Mouse (Mus musculus): ENCODE data around the gene Zc3h14. TPM values are rescaled to one million over a fixed set of nuclear protein-coding genes. Genes with fewer than 3 reads are reported as not detected.
A peak's percentile ranks its signal among the peaks of the same experiment; 100 is the strongest.

Zc3h14 gene
- polyA plus RNA-seq, 1 experiment from 2014 or later, result 141 TPM

GRCm38 (mm10) chr12:98747380-98747753, 603 bp downstream of the Zc3h14 start:
- no peaks in the 10 kb centered on the region for H3K9me3 ChIP-seq (replicated peaks)
- H3K4me3 ChIP-seq, result peak overlapping the region; percentile 92
- peaks cover 20% of the 10 kb centered on the region for H3K36me3 ChIP-seq
- peaks cover 10% of the 10 kb centered on the region for H3K4me1 ChIP-seq
- peak; percentile 47 for DNase-seq (ENCODE audit: low spot score)
- 3% methylated on average over 14 of the region's 14 CpGs for WGBS
- H3K27ac ChIP-seq, result peak overlapping the region; percentile 97
- H3K27me3 ChIP-seq (ENCODE audit: low read depth, poor library complexity, severe bottlenecking), result no peaks in the 10 kb centered on the region

GRCm38 (mm10) chr12:98757636-98758035, 10.9 kb downstream of the Zc3h14 start:
- Histone ChIP-seq H3K27ac (no peak overlapping the region), H3K4me3 (no peak overlapping the region), H3K27me3 (ENCODE audit: low read depth, poor library complexity, severe bottlenecking) (no peaks in the 10 kb centered on the region), H3K9me3 (replicated peaks) (no peaks in the 10 kb centered on the region), H3K4me1 (no peaks in the 10 kb centered on the region), H3K36me3 (peaks cover 97% of the 10 kb centered on the region)
- WGBS, result 93% methylated on average over 6 of the region's 6 CpGs
- no peak for DNase-seq (ENCODE audit: low spot score)

GRCm38 (mm10) chr12:98759700-98760099, 12.9 kb downstream of the Zc3h14 start:
- Histone ChIP-seq H3K36me3 (peaks cover 96% of the 10 kb centered on the region), H3K4me1 (no peaks in the 10 kb centered on the region), H3K4me3 (no peak overlapping the region), H3K27ac (no peak overlapping the region), H3K27me3 (ENCODE audit: low read depth, poor library complexity, severe bottlenecking) (no peaks in the 10 kb centered on the region), H3K9me3 (replicated peaks) (no peaks in the 10 kb centered on the region)
- 93% methylated on average over 6 of the region's 6 CpGs for WGBS
- DNase-seq (ENCODE audit: low spot score), result no peak

- Histone ChIP-seq H3K36me3 (peaks cover 97% of the 10 kb centered on the region), H3K4me1 (no peaks in the 10 kb centered on the region), H3K9me3 (replicated peaks) (no peaks in the 10 kb centered on the region), H3K4me3 (no peak overlapping the region), H3K27ac (no peak overlapping the region), H3K27me3 (ENCODE audit: low read depth, poor library complexity, severe bottlenecking) (no peaks in the 10 kb centered on the region)
- 93% methylated on average over 2 of the region's 2 CpGs for WGBS
- DNase-seq (ENCODE audit: low spot score), result no peak
These were observed 19.5 kb downstream of the Zc3h14 start for GRCm38 (mm10) chr12:98766241-98766640.

- no peak overlapping the region for H3K4me3 ChIP-seq
- H3K36me3 ChIP-seq, result peaks cover 95% of the 10 kb centered on the region
- no peaks in the 10 kb centered on the region for H3K4me1 ChIP-seq
- H3K27me3 ChIP-seq (ENCODE audit: low read depth, poor library complexity, severe bottlenecking), result no peaks in the 10 kb centered on the region
- H3K9me3 ChIP-seq (replicated peaks), result no peaks in the 10 kb centered on the region
- no peak for DNase-seq (ENCODE audit: low spot score)
- H3K27ac ChIP-seq, result no peak overlapping the region
- 88% methylated on average over 3 of the region's 3 CpGs for WGBS
These were observed 30.7 kb downstream of the Zc3h14 start for GRCm38 (mm10) chr12:98777509-98777908.

GRCm38 (mm10) chr12:98779148-98779547, 32.4 kb downstream of the Zc3h14 start:
- H3K9me3 ChIP-seq (replicated peaks), result no peaks in the 10 kb centered on the region
- H3K27ac ChIP-seq, result no peak overlapping the region
- DNase-seq (ENCODE audit: low spot score), result no peak
- no peaks in the 10 kb centered on the region for H3K4me1 ChIP-seq
- H3K27me3 ChIP-seq (ENCODE audit: low read depth, poor library complexity, severe bottlenecking), result no peaks in the 10 kb centered on the region
- H3K4me3 ChIP-seq, result no peak overlapping the region
- WGBS, result 86% methylated on average over 4 of the region's 4 CpGs
- peaks cover 96% of the 10 kb centered on the region for H3K36me3 ChIP-seq

- H3K36me3 ChIP-seq, result peaks cover 93% of the 10 kb centered on the region
- DNase-seq (ENCODE audit: low spot score), result no peak
- H3K27me3 ChIP-seq (ENCODE audit: low read depth, poor library complexity, severe bottlenecking), result no peaks in the 10 kb centered on the region
- H3K4me3 ChIP-seq, result no peak overlapping the region
- WGBS, result 91% methylated on average over 1 of the region's 1 CpGs
- H3K9me3 ChIP-seq (replicated peaks), result no peaks in the 10 kb centered on the region
- H3K27ac ChIP-seq, result no peak overlapping the region
- no peaks in the 10 kb centered on the region for H3K4me1 ChIP-seq
These were observed 37.5 kb downstream of the Zc3h14 start for GRCm38 (mm10) chr12:98784251-98784650.

- no peak for DNase-seq (ENCODE audit: low spot score)
These were observed 49.1 kb downstream of the Zc3h14 start for GRCm38 (mm10) chr12:98795731-98796318.

GRCm38 (mm10) chr12:98800334-98800733, 53.6 kb downstream of the Zc3h14 start:
- no peaks in the 10 kb centered on the region for H3K27me3 ChIP-seq (ENCODE audit: low read depth, poor library complexity, severe bottlenecking)
- H3K27ac ChIP-seq, result no peak overlapping the region
- no peak overlapping the region for H3K4me3 ChIP-seq
- WGBS, result 77% methylated on average over 5 of the region's 5 CpGs
- DNase-seq (ENCODE audit: low spot score), result no peak
- H3K4me1 ChIP-seq, result no peaks in the 10 kb centered on the region
- H3K36me3 ChIP-seq, result peaks cover 16% of the 10 kb centered on the region
- no peaks in the 10 kb centered on the region for H3K9me3 ChIP-seq (replicated peaks)

More at GRCm38 (mm10) chr12:98795731-98796318, 49.1 kb downstream of the Zc3h14 start:
- H3K4me1 ChIP-seq, result no peaks in the 10 kb centered on the region
- H3K27ac ChIP-seq, result no peak overlapping the region
- H3K9me3 ChIP-seq (replicated peaks), result no peaks in the 10 kb centered on the region
- H3K36me3 ChIP-seq, result peaks cover 59% of the 10 kb centered on the region
- no peak overlapping the region for H3K4me3 ChIP-seq
- 92% methylated on average over 3 of the region's 3 CpGs for WGBS
- H3K27me3 ChIP-seq (ENCODE audit: low read depth, poor library complexity, severe bottlenecking), result no peaks in the 10 kb centered on the region

GRCm38 (mm10) chr12:98802245-98802644, 55.5 kb downstream of the Zc3h14 start:
- DNase-seq (ENCODE audit: low spot score), result no peak
- no peaks in the 10 kb centered on the region for H3K9me3 ChIP-seq (replicated peaks)

GRCm38 (mm10) chr12:98804078-98804748, 57.4 kb downstream of the Zc3h14 start:
- WGBS, result 92% methylated on average over 3 of the region's 3 CpGs
- no peaks in the 10 kb centered on the region for H3K4me1 ChIP-seq
- H3K4me3 ChIP-seq, result no peak overlapping the region
- H3K27me3 ChIP-seq (ENCODE audit: low read depth, poor library complexity, severe bottlenecking), result no peaks in the 10 kb centered on the region
- H3K36me3 ChIP-seq, result 0 out of 2 replicates have a peak, but pooled peaks cover 1% of the 10 kb centered on the region
- no peaks in the 10 kb centered on the region for H3K9me3 ChIP-seq (replicated peaks)
- H3K27ac ChIP-seq, result no peak overlapping the region
- no peak for DNase-seq (ENCODE audit: low spot score)

More at GRCm38 (mm10) chr12:98802245-98802644, 55.5 kb downstream of the Zc3h14 start:
- no peak overlapping the region for H3K27ac ChIP-seq
- H3K4me1 ChIP-seq, result no peaks in the 10 kb centered on the region
- 78% methylated on average over 3 of the region's 3 CpGs for WGBS
- H3K36me3 ChIP-seq, result peaks cover 8% of the 10 kb centered on the region; the same call in 1 of the 2 replicates
- no peaks in the 10 kb centered on the region for H3K27me3 ChIP-seq (ENCODE audit: low read depth, poor library complexity, severe bottlenecking)
- H3K4me3 ChIP-seq, result no peak overlapping the region

GRCm38 (mm10) chr12:98820781-98821180, 74.0 kb downstream of the Zc3h14 start:
- 86% methylated on average over 2 of the region's 2 CpGs for WGBS
- H3K27ac ChIP-seq, result no peak overlapping the region
- H3K9me3 ChIP-seq (replicated peaks), result no peaks in the 10 kb centered on the region
- H3K27me3 ChIP-seq (ENCODE audit: low read depth, poor library complexity, severe bottlenecking), result no peaks in the 10 kb centered on the region
- peaks cover 3% of the 10 kb centered on the region; the same call in 1 of the 2 replicates for H3K36me3 ChIP-seq
- H3K4me3 ChIP-seq, result no peak overlapping the region
- no peak for DNase-seq (ENCODE audit: low spot score)
- no peaks in the 10 kb centered on the region for H3K4me1 ChIP-seq

- DNase-seq (ENCODE audit: low spot score), result no peak
- H3K4me1 ChIP-seq, result peaks cover 6% of the 10 kb centered on the region
- no peaks in the 10 kb centered on the region for H3K36me3 ChIP-seq
- no peaks in the 10 kb centered on the region for H3K9me3 ChIP-seq (replicated peaks)
- H3K27ac ChIP-seq, result no peak overlapping the region
- H3K27me3 ChIP-seq (ENCODE audit: low read depth, poor library complexity, severe bottlenecking), result no peaks in the 10 kb centered on the region
- WGBS, result 94% methylated on average over 7 of the region's 7 CpGs
- no peak overlapping the region for H3K4me3 ChIP-seq
These were observed 84.4 kb downstream of the Zc3h14 start for GRCm38 (mm10) chr12:98831122-98831521.
